Mouse (Mus musculus): Measurements from ENCODE around the gene Dennd5a.
A peak's percentile ranks its signal among the peaks of the same experiment; 100 is the strongest.

Dennd5a gene

DNA sequence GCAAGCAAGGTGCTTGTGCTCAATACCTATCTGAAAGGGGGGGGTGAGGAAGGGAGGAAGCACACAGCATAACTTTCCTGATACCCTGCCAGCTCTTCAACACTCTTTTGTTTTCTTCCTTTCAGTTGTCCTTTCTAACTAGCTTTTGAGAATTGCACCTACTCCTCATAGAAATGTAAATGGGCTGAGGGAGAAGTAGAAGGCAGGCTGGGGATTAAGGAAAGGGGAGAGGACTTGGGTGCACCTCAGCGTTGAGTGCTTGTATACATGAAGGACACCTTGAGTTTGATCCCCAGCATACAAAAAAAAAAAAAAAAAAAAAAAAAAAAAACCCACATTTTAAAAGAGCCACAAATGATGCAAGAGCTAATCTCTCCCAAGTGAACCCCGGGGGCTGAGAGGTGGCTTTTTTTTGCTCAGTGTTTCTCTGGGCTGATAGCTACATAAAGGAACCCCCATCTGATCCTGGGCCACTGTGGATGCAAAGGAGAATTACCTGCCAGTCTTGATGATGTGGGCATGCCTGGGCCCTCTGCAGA lies 78.6 kb downstream of the Dennd5a start:
- no peak for DNase-seq (ENCODE audit: low read depth)

DNA sequence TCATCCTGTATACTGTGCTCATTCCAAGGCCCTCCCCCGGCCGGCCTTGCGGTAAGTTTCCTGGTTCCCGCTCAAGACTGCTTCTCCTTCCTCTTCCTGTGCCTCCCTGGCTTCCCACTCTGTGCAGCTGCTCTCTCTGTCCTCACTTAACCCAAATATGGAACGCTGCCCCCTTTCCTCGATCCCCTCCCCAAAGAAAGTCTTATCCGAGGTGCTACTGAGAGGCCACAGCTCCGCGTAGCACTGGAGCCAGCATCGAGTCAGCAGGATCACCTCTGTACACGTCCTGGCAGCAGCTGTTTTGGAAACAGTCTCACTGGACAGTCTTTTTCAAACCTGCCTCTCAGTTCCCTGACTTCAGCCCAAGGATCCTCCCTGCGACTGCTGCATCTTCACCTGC lies 81.1 kb downstream of the Dennd5a start:
- no peak for DNase-seq (ENCODE audit: low read depth)

GRCm38 (mm10) chr7:109876085-109876484 lies 84.2 kb downstream of the Dennd5a start:
- DNase-seq (ENCODE audit: low read depth) = no peak

GRCm38 (mm10) chr7:109875598-109875997 lies 84.7 kb downstream of the Dennd5a start:
- no peak for DNase-seq (ENCODE audit: low read depth)

GRCm38 (mm10) chr7:109875033-109875432 lies 85.2 kb downstream of the Dennd5a start:
- DNase-seq (ENCODE audit: low read depth) = no peak

DNA sequence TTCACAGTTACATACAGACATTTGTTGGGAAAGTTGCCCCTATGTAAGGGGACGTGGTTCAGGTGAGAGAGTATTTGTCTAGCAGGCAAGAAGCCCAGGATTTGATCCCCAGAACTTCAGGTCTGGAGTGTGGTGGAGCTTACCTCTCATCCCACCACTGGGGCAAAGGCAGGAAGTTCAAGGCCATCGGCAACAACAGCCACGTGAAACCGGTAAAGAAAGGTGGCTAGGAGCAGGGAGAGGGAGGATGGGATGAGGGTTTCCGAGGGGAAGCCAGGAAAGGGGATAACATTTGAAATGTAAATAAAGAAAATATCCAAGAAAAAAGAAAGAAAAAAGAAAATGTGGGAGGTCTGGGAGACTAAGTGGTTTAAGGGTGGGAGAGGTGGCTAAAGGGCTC lies 87.1 kb downstream of the Dennd5a start:
- no peak for DNase-seq (ENCODE audit: low read depth)

GRCm38 (mm10) chr7:109871232-109871631 lies 89.0 kb downstream of the Dennd5a start:
- DNase-seq (ENCODE audit: low read depth) = no peak

DNA sequence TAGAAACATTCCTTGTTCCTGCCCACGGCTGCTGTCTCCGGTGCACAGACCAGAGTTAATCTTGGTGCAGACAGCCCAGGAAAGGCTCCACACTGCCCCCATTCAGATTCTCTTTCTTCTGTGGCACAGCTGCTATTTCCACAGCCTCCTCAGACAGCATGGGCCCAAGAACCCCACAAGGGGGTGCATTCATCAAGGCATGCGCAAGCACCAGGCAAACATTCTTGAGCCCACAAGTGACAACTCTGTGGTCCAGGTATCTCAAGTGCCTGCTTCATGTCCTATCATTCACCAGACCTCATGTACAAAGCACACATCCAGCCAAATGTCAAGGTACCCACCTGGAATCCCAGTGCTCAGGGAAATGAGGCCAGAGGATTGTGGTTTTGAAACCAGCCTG lies 91.8 kb downstream of the Dennd5a start:
- DNase-seq (ENCODE audit: low read depth) = peak; percentile 37

DNA sequence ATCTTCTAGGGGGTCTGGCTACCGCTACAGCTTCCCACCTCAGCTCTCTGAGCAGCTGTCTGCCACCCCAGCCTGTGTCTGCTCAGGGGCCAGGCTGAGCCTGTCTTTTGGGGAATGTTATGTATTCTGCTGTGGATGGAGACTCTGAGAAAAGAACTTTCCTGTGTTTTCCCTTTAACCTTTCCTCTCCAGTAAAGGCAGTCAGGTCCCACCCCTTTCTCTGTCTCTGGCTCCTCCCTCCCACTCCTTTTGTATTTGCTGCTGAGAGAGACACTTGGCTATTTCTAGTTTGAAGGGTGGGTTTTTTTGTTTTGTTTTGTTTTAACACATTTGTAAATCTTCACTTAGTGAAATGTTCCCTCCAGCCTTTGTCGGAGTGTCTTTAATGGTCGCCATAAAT lies 93.6 kb downstream of the Dennd5a start:
- no peak for DNase-seq (ENCODE audit: low read depth)

- no peak for DNase-seq (ENCODE audit: low read depth)
These were observed 94.7 kb downstream of the Dennd5a start, which contains the start of gene Scube2 for GRCm38 (mm10) chr7:109865370-109866229. Gene Scube2, minus strand, starts transcription at chr7:109865679.

- no peak for DNase-seq (ENCODE audit: low read depth)
These were observed 96.7 kb downstream of the Dennd5a start for GRCm38 (mm10) chr7:109863561-109863960.

GRCm38 (mm10) chr7:109860162-109860561 lies 100.1 kb downstream of the Dennd5a start:
- DNase-seq (ENCODE audit: low read depth) = no peak

DNA sequence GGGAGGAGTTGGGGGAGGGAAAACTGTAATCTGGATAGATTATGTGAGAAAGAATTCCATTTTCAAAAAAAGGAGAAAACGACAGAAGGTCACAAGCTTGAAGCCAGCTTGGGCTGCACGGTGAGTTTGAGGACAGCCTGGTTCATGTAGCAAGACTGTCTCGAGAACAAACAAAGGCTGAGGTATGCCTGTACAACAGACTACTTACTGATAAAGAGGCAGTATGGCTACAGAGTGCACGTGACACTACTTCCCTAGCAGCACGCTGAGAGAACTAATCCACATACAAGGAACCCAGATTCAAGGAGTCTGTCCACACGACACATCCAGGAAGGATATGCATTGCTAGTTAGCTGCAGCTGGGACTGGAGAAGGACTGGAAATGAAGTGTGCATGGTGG lies 100.9 kb downstream of the Dennd5a start:
- no peak for DNase-seq (ENCODE audit: low read depth)

DNA sequence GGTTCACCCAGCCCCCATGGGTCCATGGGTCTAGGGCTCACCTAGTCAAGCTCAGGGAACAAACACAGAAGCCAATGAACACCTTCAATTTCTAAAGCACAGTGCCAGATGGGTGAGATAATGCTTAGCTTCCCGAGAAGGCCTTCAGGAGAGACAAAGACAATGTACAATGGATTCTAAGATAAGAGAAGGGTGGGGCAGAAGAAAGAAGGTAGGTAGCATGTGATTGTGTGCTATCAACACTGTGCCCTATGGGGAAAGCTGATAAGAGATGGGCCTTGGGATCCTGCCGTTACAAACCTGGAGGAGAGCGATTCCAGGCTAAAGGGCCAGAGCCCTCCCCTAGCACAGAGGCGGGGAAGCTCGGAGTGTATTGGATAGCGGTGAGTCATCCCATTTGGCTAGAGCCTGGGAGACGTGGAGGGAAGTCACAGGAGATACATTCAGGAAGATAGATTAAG lies 107.5 kb downstream of the Dennd5a start:
- DNase-seq (ENCODE audit: low read depth) = peak; percentile 31

- no peak for DNase-seq (ENCODE audit: low read depth)
These were observed 108.3 kb downstream of the Dennd5a start for GRCm38 (mm10) chr7:109852017-109852416.

GRCm38 (mm10) chr7:109850531-109850930 lies 109.7 kb downstream of the Dennd5a start:
- DNase-seq (ENCODE audit: low read depth) = no peak

DNA sequence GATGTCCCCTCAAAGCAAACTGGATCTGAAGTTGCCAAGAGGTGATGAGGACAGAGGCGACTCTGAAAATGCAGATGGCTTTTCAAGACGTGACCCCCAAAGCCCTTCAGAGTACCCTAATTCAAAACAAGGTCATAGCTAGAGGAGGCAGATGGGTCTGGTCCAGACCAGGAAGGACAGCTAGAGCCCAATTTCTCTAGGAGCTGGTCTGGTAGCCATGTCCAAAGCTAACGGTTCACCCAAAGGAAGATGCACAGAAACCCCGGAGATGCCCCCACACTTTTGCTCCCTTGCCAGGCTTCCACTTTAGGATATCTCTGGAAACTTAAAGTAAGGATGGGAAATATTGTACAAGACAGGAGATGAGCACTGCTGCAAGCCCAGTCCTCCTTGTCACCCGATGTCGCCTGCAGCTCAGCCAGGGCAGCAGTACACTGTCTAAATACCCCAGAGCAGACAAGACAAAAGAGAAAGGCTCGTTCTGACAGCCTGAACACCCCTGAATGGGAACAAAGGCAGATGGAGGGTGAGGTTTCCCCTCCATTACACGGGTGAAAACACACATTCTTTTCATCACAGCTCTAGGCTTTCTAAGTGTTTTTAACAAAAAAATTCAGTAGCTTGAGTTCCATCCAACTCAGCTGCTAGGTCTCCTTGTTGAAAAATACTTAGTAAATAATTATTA lies 110.4 kb downstream of the Dennd5a start:
- DNase-seq (ENCODE audit: low read depth) = no peak

GRCm38 (mm10) chr7:109848867-109849733 lies 111.2 kb downstream of the Dennd5a start:
- no peak for DNase-seq (ENCODE audit: low read depth)

- DNase-seq (ENCODE audit: low read depth) = no peak
These were observed 116.2 kb downstream of the Dennd5a start for GRCm38 (mm10) chr7:109844100-109844499.
